Mouse (Mus musculus) liver, adult 2 months (tissue): ENCODE data around the gene Clec1b.

Source experiments
- CTCF ChIP-seq: fragments of 200-500 bp; IDR thresholded peaks from 2 replicates; pipeline ENCODE4 v1.5.1; 2011; ENCODE audit warnings: low read depth, low read length, control low read depth
- POLR2A ChIP-seq: fragments of 200-500 bp; IDR thresholded peaks from 2 replicates; pipeline ENCODE4 v1.6.1; 2011; ENCODE audit warnings: low read length, control low read depth; ENCODE audit not compliant: insufficient read depth; ENCODE audit errors: extremely low read depth

- TF ChIP-seq CTCF (no peak), POLR2A (no peak)
Measured at GRCm38 (mm10) chr6:129402404-129402803, 5.3 kb downstream of the Clec1b start.
